Mouse (Mus musculus) hindbrain, embryonic 14.5 days (tissue): Measurements from ENCODE around the gene Traf5. TPM values are rescaled to one million over a fixed set of nuclear protein-coding genes. Genes with fewer than 3 reads are reported as not detected.

Experiments used
- ATAC-seq: fragments of 200-750 bp; cut with Nextera tagmentation; 2 replicates; pipeline ENCODE4 v1.8.0; 2017; ENCODE audit warnings: moderate number of reproducible peaks, mild to moderate bottlenecking, moderate TSS enrichment, moderate library complexity; ENCODE audit not compliant: low FRiP score
- DNase-seq: peaks from one replicate; pipeline ENCODE4 v3.0.0-alpha.2; 2015; ENCODE audit warnings: low spot score
- H3K27ac ChIP-seq: fragments of 300-500 bp; sonication (generic); 2 replicates; pipeline ENCODE4 v1.5.1; 2014; ENCODE audit warnings: mild to moderate bottlenecking, moderate library complexity
- H3K27me3 ChIP-seq: fragments of 300-500 bp; sonication (generic); 2 replicates; pipeline ENCODE4 v1.6.1; 2014; ENCODE audit warnings: mild to moderate bottlenecking, low read length, mixed read lengths; ENCODE audit not compliant: control insufficient read depth, insufficient read depth
- H3K36me3 ChIP-seq: fragments of 300-500 bp; sonication (generic); replicated peaks from 2 replicates; pipeline ENCODE4 v1.6.1; 2014; ENCODE audit not compliant: control insufficient read depth, insufficient read depth
- H3K4me1 ChIP-seq: fragments of 300-500 bp; sonication (generic); replicated peaks from 2 replicates; pipeline ENCODE4 v1.6.1; 2014; ENCODE audit warnings: antibody characterized with exemption, low read length, mixed read lengths; ENCODE audit not compliant: control insufficient read depth, insufficient read depth
- H3K4me2 ChIP-seq: fragments of 300-500 bp; sonication (generic); replicated peaks from 2 replicates; pipeline ENCODE4 v1.6.1; 2014; ENCODE audit warnings: mild to moderate bottlenecking, moderate library complexity
- H3K4me3 ChIP-seq: fragments of 300-500 bp; sonication (generic); replicated peaks from 2 replicates; pipeline ENCODE4 v1.5.1; 2014; ENCODE audit warnings: mild to moderate bottlenecking, low read length
- H3K9ac ChIP-seq: fragments of 300-500 bp; sonication (generic); 2 replicates; pipeline ENCODE4 v1.6.1; 2014
- H3K9me3 ChIP-seq: fragments of 300-500 bp; sonication (generic); 2 replicates; pipeline ENCODE4 v1.6.1; 2016; ENCODE audit warnings: low read length; ENCODE audit not compliant: control insufficient read depth
- WGBS: fragments of 180-500 bp; shearing (Covaris S2); extraction: QIAGEN DNeasy Blood & Tissue Kit; methylation state at CpG from one replicate; pipeline ENCODE4 v1.1.7; 2014; 5-methylcytosine and 5-hydroxymethylcytosine counted together
- polyA plus RNA-seq: library from polyadenylated mRNA; unstranded; fragments of >200 nt; fragmentation: Nextera tagmentation; extraction: Ambion mirVana; gene quantifications from 2 replicates; pipeline ENCODE4 v1.2.1, GENCODE M21; 2014

Gene Traf5
- polyA plus RNA-seq, 1 experiment from 2014 or later: 2.9 TPM

DNA sequence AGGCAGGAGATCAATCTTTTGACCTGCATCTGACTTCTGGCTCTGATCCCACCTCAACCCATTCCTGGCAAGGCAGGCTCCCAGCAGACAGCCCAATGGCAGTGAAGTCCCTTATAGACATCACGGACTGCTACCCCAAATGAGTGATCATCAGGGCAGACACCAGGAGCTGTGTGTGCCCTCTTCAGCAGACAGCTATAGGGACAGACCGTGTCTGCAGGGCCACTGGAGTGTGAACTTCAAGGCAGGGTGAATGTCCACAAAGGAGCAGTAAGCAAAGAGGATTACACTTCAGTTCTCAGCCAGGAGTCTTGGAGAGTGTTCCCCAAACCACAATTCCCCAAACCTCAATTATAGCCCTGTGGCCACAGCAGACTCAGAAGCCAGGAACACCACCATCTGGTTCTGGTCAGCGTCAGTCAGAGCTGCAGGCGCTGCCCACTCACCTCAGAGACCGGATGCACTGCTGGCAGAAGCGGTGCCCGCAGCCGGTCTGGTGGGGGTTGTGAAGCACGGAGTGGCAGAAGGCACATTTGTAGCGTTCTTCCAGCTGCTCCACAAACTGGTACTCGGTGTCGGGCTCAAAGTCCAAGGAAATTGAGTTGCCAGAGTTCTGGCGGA lies 22.3 kb downstream of the Traf5 start:
- Histone ChIP-seq H3K4me3 (no peak overlapping the region), H3K27ac (no peak overlapping the region), H3K36me3 (no peaks in the 10 kb centered on the region), H3K9ac (no peak overlapping the region), H3K27me3 (no peaks in the 10 kb centered on the region), H3K4me1 (no peaks in the 10 kb centered on the region), H3K4me2 (no peak overlapping the region), H3K9me3 (no peaks in the 10 kb centered on the region)
- WGBS: 55% methylated on average over 13 of the region's 13 CpGs
- no peak; the same call in 1 of the 2 replicates for ATAC-seq
- no peak for DNase-seq

DNA sequence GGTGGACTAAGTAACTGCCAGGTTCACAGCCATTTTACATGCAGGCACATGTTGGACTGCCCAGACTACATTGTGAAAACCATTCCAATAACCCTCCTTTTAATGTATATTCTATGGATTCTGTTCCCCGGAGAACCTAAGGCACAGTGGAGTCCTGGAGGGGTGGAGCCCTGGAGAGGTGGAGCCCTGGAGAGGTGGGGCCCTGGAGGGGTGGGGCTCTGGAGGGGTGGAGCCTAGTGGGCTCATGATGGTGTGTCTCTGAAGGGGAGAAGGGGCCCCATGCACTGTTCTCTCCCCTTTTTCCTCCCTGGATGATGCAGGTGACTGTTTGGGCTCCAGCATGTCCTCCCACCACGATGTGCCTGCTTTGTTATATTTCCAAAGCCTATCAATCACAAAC lies 24.2 kb downstream of the Traf5 start:
- H3K27me3 ChIP-seq: no peaks in the 10 kb centered on the region
- H3K4me3 ChIP-seq: no peak overlapping the region
- H3K27ac ChIP-seq: no peak overlapping the region
- H3K9ac ChIP-seq: no peak overlapping the region
- no peak overlapping the region for H3K4me2 ChIP-seq
- WGBS: 53% methylated on average over 2 of the region's 2 CpGs
- no peaks in the 10 kb centered on the region for H3K4me1 ChIP-seq
- no peaks in the 10 kb centered on the region for H3K9me3 ChIP-seq
- H3K36me3 ChIP-seq: no peaks in the 10 kb centered on the region
- no peak for ATAC-seq
- no peak for DNase-seq

DNA sequence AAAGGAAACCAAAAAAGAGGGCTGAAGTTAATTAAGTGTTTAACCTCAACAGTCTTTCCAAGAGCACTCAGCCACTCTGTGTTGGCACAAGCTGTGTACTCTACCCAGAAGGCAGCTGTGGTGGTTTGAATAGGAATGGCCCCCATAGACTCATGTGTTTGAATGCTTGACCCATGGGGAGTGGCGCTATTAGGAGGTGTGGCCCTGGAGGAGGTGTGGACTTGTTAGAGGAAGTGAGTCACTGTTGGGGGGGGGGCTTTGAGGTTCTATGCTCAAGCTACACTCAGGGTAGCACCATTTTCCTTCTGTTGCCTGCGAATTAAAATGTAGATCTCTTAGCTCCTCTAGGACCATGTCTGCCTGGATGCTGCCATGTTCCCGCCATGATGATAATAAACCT lies 25.4 kb downstream of the Traf5 start:
- Histone ChIP-seq H3K27ac (no peak overlapping the region), H3K27me3 (no peaks in the 10 kb centered on the region), H3K4me3 (no peak overlapping the region), H3K36me3 (no peaks in the 10 kb centered on the region), H3K9ac (no peak overlapping the region), H3K9me3 (no peaks in the 10 kb centered on the region), H3K4me2 (no peak overlapping the region), H3K4me1 (no peaks in the 10 kb centered on the region)
- DNase-seq (no peak), ATAC-seq (no peak)
- 94% methylated on average over 3 of the region's 3 CpGs for WGBS

DNA sequence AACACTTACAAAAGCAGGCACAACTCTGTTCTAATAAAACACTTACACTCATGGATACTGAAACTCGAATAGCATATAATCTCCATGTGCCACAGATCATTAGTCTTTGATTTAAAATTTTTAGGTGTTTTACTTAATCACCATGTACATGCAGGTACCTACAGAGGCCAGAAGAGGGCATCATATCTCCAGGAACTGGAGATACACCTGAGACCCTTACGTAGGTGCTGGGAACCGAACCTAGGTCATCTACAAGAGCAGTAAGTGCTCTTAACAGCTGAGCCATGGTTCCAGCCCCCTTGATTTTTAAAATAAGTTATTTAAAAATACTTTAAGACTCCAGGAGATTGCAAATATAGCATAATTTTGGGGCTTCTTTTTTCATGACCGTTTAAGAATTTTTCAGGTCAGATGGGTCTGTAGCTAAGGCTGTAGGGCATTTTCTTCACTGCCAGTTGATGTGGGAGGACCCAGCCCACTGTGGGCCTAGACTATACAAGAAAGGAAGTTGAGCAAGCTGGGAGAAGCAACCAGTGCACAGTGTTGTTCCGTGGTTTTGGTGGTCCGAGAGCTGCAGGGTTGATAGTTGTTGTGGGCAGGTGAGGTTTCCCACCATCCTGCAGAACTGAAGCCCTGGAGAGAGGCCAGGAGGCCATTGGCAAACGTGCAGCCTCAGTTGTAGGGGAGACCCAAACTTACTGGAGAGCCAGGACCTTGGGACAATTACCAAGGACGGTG lies 29.0 kb downstream of the Traf5 start:
- Histone ChIP-seq H3K4me2 (no peak overlapping the region), H3K4me3 (no peak overlapping the region), H3K27ac (no peak overlapping the region), H3K36me3 (no peaks in the 10 kb centered on the region), H3K27me3 (no peaks in the 10 kb centered on the region), H3K9ac (no peak overlapping the region), H3K4me1 (no peaks in the 10 kb centered on the region), H3K9me3 (no peaks in the 10 kb centered on the region)
- DNase-seq (no peak), ATAC-seq (no peak)
- 92% methylated on average over 8 of the region's 8 CpGs for WGBS

DNA sequence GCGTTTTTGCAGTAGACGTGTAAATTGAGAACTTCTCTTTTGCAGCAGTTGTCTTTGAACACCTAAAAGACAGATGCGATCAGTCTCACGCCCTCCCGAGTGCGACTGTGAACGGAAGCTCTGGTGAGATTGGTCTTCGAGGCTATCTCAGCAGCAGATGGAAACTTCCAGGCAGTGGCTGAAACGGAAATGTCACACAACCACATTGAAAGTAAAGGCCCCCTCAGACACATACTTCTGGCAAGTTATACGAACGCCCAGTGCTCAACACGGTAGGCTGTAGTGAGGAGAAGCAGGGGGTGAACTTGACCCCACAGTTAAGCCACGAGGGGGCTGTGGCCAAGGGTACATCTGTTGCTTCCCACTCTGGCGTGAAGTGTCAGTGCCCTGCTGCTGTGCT lies 29.7 kb downstream of the Traf5 start:
- Histone ChIP-seq H3K4me1 (no peaks in the 10 kb centered on the region), H3K27ac (no peak overlapping the region), H3K4me2 (no peak overlapping the region), H3K9ac (no peak overlapping the region), H3K9me3 (no peaks in the 10 kb centered on the region), H3K36me3 (no peaks in the 10 kb centered on the region), H3K4me3 (no peak overlapping the region), H3K27me3 (no peaks in the 10 kb centered on the region)
- WGBS: 93% methylated on average over 14 of the region's 14 CpGs
- DNase-seq: no peak
- ATAC-seq: no peak

DNA sequence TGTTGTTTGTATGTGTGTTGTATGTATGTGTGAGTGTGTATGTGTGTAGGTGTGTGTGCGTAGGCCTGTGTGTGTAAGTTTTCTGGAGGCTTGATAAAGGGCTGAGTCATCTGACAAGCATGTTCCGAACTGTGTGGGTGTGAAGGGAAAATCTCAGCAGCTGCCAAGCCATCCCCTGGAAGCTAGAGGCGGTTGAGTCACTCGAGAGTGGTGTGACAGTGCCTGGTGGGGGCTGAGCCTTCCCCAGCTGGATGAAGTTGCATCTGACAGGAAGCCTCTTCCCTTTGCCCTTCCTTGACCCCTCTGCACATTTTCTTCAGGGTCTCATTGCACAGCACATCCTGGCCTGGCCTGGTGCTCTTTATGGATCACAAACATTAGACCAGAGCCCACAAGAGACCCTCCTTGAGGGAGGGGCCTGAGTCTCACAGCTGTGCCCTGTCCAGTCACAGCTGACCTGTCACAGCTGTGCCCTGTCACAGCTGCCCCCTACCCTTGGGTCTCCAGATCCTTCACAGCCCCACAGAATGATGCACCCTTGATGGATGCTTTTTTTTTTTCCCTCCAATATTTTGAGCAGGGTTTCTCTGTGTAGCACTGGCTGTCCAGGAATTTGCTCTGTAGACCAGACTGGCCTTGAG lies 30.6 kb downstream of the Traf5 start:
- Histone ChIP-seq H3K4me3 (no peak overlapping the region), H3K9me3 (no peaks in the 10 kb centered on the region), H3K4me2 (no peak overlapping the region), H3K4me1 (no peaks in the 10 kb centered on the region), H3K27ac (no peak overlapping the region), H3K36me3 (no peaks in the 10 kb centered on the region), H3K27me3 (no peaks in the 10 kb centered on the region), H3K9ac (no peak overlapping the region)
- ATAC-seq (no peak), DNase-seq (no peak)
- 94% methylated on average over 4 of the region's 4 CpGs for WGBS

DNA sequence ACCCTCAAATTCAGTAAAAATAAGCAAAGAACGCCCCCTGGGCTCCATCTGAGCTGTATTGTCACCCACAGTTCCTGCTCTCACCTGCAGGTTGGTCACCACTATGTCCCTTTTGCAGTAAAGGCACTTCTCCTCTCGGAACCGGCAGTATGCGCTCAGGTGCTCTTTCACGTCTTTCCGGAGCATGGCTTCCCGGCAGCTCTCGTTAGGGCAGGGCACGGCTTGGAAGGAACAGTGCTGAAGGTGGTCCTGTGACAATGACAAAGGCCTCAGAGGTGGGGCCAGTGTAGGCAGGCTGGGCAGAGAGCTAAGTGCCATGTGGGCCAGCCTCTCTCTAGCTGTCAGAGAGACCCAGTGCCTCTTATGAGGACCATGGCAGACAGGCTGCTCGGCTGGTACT lies 33.4 kb downstream of the Traf5 start:
- WGBS: 87% methylated on average over 10 of the region's 10 CpGs
- DNase-seq (no peak), ATAC-seq (no peak)
- Histone ChIP-seq H3K9ac (no peak overlapping the region), H3K9me3 (no peaks in the 10 kb centered on the region), H3K4me3 (no peak overlapping the region), H3K4me1 (no peaks in the 10 kb centered on the region), H3K4me2 (no peak overlapping the region), H3K27ac (no peak overlapping the region), H3K27me3 (no peaks in the 10 kb centered on the region), H3K36me3 (no peaks in the 10 kb centered on the region)

DNA sequence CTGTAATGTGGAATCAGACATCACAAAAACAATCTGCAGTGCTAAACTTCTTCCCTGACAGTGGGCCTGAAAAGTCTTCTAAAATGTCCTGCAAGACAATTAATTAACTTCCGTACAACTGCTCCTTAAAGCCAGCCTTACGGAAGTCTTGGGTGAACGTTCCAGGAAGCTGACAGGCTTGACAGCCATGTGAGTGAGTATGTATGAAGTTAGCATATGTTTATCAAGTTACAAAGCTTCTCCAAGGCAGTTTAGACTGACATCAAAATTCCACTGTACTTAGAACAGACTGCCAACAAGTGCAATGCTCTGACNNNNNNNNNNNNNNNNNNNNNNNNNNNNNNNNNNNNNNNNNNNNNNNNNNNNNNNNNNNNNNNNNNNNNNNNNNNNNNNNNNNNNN lies 38.6 kb downstream of the Traf5 start:
- DNase-seq (no peak), ATAC-seq (no peak)
- H3K36me3 ChIP-seq: no peaks in the 10 kb centered on the region
- H3K9me3 ChIP-seq: no peaks in the 10 kb centered on the region
- H3K4me2 ChIP-seq: no peak overlapping the region
- no peak overlapping the region for H3K27ac ChIP-seq
- 62% methylated on average over 3 of the region's 3 CpGs for WGBS
- H3K9ac ChIP-seq: no peak overlapping the region
- no peaks in the 10 kb centered on the region for H3K27me3 ChIP-seq
- H3K4me3 ChIP-seq: no peak overlapping the region
- no peaks in the 10 kb centered on the region for H3K4me1 ChIP-seq

DNA sequence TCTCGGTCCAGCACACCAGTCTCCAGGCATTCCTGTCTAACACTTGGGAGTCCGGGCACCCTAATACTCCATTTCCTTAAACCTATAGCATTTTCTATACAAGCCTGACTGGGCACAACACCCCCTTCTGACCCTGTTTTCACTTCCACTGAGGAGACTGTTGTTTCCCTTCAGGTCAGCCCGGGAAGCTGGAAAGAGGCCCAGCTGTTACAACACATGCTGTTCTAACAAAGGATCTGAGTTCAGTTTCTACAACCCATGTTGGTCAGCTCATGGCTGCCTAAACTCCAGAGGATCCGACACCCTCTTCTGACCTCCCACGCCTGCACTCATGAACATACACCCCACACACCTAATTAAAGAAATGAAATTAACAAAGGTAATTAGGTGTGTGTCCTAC lies 39.4 kb downstream of the Traf5 start:
- H3K4me3 ChIP-seq: no peak overlapping the region
- no peak overlapping the region for H3K27ac ChIP-seq
- H3K27me3 ChIP-seq: no peaks in the 10 kb centered on the region
- H3K4me2 ChIP-seq: no peak overlapping the region
- 84% methylated on average over 5 of the region's 5 CpGs for WGBS
- no peaks in the 10 kb centered on the region for H3K36me3 ChIP-seq
- H3K9me3 ChIP-seq: no peaks in the 10 kb centered on the region
- no peak overlapping the region for H3K9ac ChIP-seq
- ATAC-seq (no peak), DNase-seq (no peak)
- no peaks in the 10 kb centered on the region for H3K4me1 ChIP-seq
